Mouse (Mus musculus) ES-E14 (cell line): ENCODE measurements around the gene Spop. TPM values are rescaled to one million over a fixed set of nuclear protein-coding genes. Genes with fewer than 3 reads are reported as not detected.

Experiments used
- DNase-seq: peaks from one replicate; pipeline ENCODE4 v3.0.0-alpha.2; 2013; ENCODE audit warnings: low read depth, low spot score
- H3K27ac ChIP-seq: 2 replicates; pipeline ENCODE4 v1.5.1; 2012; ENCODE audit warnings: low read depth, mild to moderate bottlenecking, low read length, moderate library complexity, mixed read lengths; ENCODE audit not compliant: poor library complexity, insufficient read depth, severe bottlenecking
- H3K36me3 ChIP-seq: 2 replicates; pipeline ENCODE4 v1.6.1; 2012; ENCODE audit warnings: mild to moderate bottlenecking, low read length, moderate library complexity, mixed read lengths; ENCODE audit not compliant: control insufficient read depth, poor library complexity, insufficient read depth, severe bottlenecking
- H3K4me1 ChIP-seq, 2 experiments: fragments of 150-350 bp in 1 of 2; sonication (generic) in 1 of 2; 2 replicates each; pipeline ENCODE4 v1.6.1; 2012; ENCODE audit warnings: low read length in 2 of 2, mild to moderate bottlenecking in 1 of 2, mixed read lengths in 1 of 2; ENCODE audit not compliant: control insufficient read depth in 2 of 2, insufficient read depth in 2 of 2, poor library complexity in 1 of 2
- H3K4me3 ChIP-seq, 2 experiments: fragments of 150-350 bp in 1 of 2; sonication (generic) in 1 of 2; 2 replicates each; pipeline ENCODE4 v1.5.1; 2012; ENCODE audit warnings: low read length in 2 of 2, low read depth in 1 of 2, mild to moderate bottlenecking in 1 of 2, mixed read lengths in 1 of 2; ENCODE audit not compliant: insufficient read depth in 1 of 2, poor library complexity in 1 of 2, severe bottlenecking in 1 of 2
- H3K9ac ChIP-seq: 2 replicates; pipeline ENCODE4 v1.6.1; 2012; ENCODE audit warnings: low read depth, mild to moderate bottlenecking, low read length, mixed read lengths; ENCODE audit not compliant: poor library complexity, insufficient read depth, severe bottlenecking
- H3K9me3 ChIP-seq: fragments of 150-350 bp; sonication (generic); 2 replicates; pipeline ENCODE4 v1.6.1; 2012; ENCODE audit warnings: low read depth, mild to moderate bottlenecking, low read length; ENCODE audit not compliant: control insufficient read depth, insufficient read depth
- CHD2 ChIP-seq: IDR thresholded peaks from 2 replicates; pipeline ENCODE4 v1.6.1; 2014; ENCODE audit warnings: mild to moderate bottlenecking, low read depth, low read length, inconsistent platforms
- HCFC1 ChIP-seq: IDR thresholded peaks from 2 replicates; pipeline ENCODE4 v1.6.1; 2012; ENCODE audit warnings: low read length, inconsistent platforms, borderline replicate concordance; ENCODE audit not compliant: insufficient read depth
- MAFK ChIP-seq: IDR thresholded peaks from 2 replicates; pipeline ENCODE4 v1.6.1; 2014; ENCODE audit warnings: mild to moderate bottlenecking, low read depth, low read length, inconsistent platforms; ENCODE audit not compliant: insufficient read depth
- ZC3H11A ChIP-seq: IDR thresholded peaks from 2 replicates; pipeline ENCODE4 v1.6.1; 2012; ENCODE audit warnings: low read depth, mild to moderate bottlenecking, inconsistent platforms, low read length, borderline replicate concordance
- ZNF384 ChIP-seq: IDR thresholded peaks from 2 replicates; pipeline ENCODE4 v1.6.1; 2012; ENCODE audit warnings: low read depth, low read length, inconsistent platforms
- in situ Hi-C, 2 experiments: fragments of 600-800 bp; cut with MboI; formaldehyde crosslinking; loops; one replicate each; pipeline ENCODE4 v1.15.1; 2025; ENCODE audit warnings: low sequenced_read_pairs in 2 of 2, inconsistent platforms in 1 of 2; ENCODE audit not compliant: unreplicated experiment in 2 of 2
- total RNA-seq: library from RNA; depleted of rRNA; stranded (reverse); fragments of 300-350 nt; gene quantifications from 2 replicates; pipeline ENCODE4 v1.2.3, GENCODE M21; 2012

Spop gene
- total RNA-seq, 1 experiment: 30.8 TPM

GRCm38 (mm10) chr11:95503581-95504180 lies 89.8 kb downstream of the Spop start:
- Histone ChIP-seq H3K9ac (no peak overlapping the region), H3K27ac (no peak overlapping the region), H3K4me3 (no peak overlapping the region), H3K4me1 (peaks cover 5 to 18% of the 10 kb centered on the region in 2 experiments; a peak in 3 of 4 replicates), H3K36me3 (no peaks in the 10 kb centered on the region), H3K9me3 (no peaks in the 10 kb centered on the region)
- in situ Hi-C loops: loop anchor here in 1 of 2 experiments (25.0 kb wide), 1 partner anchor 391 kb away; the partner anchor contains the start of gene Dlx3
- no peak for TF ChIP-seq MAFK
- TF ChIP-seq ZNF384: no peak
- no peak for TF ChIP-seq HCFC1
- TF ChIP-seq CHD2: no peak
- TF ChIP-seq ZC3H11A: no peak
- no peak for DNase-seq

GRCm38 (mm10) chr11:95504271-95504731 lies 90.4 kb downstream of the Spop start:
- H3K36me3 ChIP-seq: no peaks in the 10 kb centered on the region
- no peak overlapping the region for H3K4me3 ChIP-seq
- no peaks in the 10 kb centered on the region for H3K9me3 ChIP-seq
- H3K27ac ChIP-seq: no peak overlapping the region
- TF ChIP-seq ZC3H11A (no peak), MAFK (no peak), CHD2 (no peak), HCFC1 (no peak), ZNF384 (no peak)
- in situ Hi-C loops: loop anchor here in 1 of 2 experiments (25.0 kb wide), 1 partner anchor 392 kb away; the partner anchor contains the start of gene Dlx3
- peaks cover 5 to 22% of the 10 kb centered on the region in 2 experiments; a peak in 3 of 4 replicates for H3K4me1 ChIP-seq
- DNase-seq: no peak
- H3K9ac ChIP-seq: no peak overlapping the region

GRCm38 (mm10) chr11:95507041-95507716 lies 93.3 kb downstream of the Spop start:
- Histone ChIP-seq H3K36me3 (no peaks in the 10 kb centered on the region), H3K4me1 (peaks cover 7 to 20% of the 10 kb centered on the region in 2 experiments; a peak in 3 of 4 replicates), H3K9me3 (no peaks in the 10 kb centered on the region), H3K4me3 (no peak overlapping the region), H3K27ac (no peak overlapping the region), H3K9ac (no peak overlapping the region)
- TF ChIP-seq ZC3H11A (no peak), MAFK (no peak), CHD2 (no peak), HCFC1 (no peak), ZNF384 (no peak)
- in situ Hi-C loops: loop anchor here in 1 of 2 experiments (25.0 kb wide), 1 partner anchor 395 kb away; the partner anchor contains the start of gene Dlx3
- DNase-seq: no peak

- TF ChIP-seq CHD2 (no peak), ZNF384 (no peak), MAFK (no peak), ZC3H11A (no peak), HCFC1 (no peak)
- Histone ChIP-seq H3K4me1 (peaks cover 7 to 24% of the 10 kb centered on the region in 2 experiments; a peak in 3 of 4 replicates), H3K4me3 (no peak overlapping the region), H3K36me3 (no peaks in the 10 kb centered on the region), H3K27ac (no peak overlapping the region), H3K9ac (no peak overlapping the region), H3K9me3 (no peaks in the 10 kb centered on the region)
- DNase-seq: no peak
- in situ Hi-C loops: loop anchor here in 1 of 2 experiments (25.0 kb wide), 1 partner anchor 395 kb away; the partner anchor contains the start of gene Dlx3
These were observed 93.9 kb downstream of the Spop start for GRCm38 (mm10) chr11:95507785-95508184.
